Mouse (Mus musculus): ENCODE measurements at regions not wholly inside any gene's neighbourhood (a gene's known extent, or its start where the extent isn't known, plus 50 kb on each side); places are given as distances from the start of the nearest gene placed in this dataset.

DNA sequence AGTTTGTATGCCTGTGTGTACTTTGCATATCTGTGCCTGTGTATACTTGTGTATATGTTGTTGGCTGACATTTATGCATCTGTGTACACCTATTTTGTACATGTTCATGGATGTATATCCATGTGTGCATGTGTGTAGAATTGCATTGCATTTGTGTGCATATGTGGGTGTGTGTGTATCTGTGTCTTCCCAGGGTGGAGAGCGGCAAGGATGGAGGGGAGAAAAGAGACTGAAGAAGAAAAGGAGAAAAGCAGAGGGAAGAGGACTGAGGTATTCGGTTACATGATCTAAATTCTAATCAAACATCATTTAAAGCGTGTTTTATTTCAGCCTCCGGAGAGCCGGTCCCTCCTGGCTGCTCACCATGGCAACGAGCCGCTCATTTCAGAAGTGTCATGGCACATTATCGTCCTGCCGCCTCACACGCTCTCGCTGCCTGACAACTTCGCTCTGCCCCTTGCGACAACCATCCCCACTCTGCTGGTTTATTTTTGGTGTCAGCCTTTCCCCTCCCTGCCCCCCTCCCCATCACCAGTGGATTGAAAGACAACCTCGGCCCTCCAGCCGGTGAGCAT, 58.6 kb downstream of the Mrm1 start:
- no peak for TF ChIP-seq CTCF (conservative IDR thresholded peaks at IDR 0.05)
- H3K4me3 ChIP-seq = peak overlapping the region; percentile 32
- DNase-seq (ENCODE audit: low spot score in 2 of 2) = peak; percentile 49 to 77
- peak overlapping the region; percentile 84 for H3K27ac ChIP-seq

GRCm38 (mm10) chr11:84759478-84759986, 59.8 kb downstream of the Mrm1 start:
- Histone ChIP-seq H3K4me3 (no peak overlapping the region), H3K27ac (peak overlapping the region; percentile 84)
- no peak for TF ChIP-seq CTCF (conservative IDR thresholded peaks at IDR 0.05)
- peak in 1 of 2 experiments; percentile 58 for DNase-seq (ENCODE audit: low spot score in 2 of 2)

- DNase-seq (ENCODE audit: low spot score in 2 of 2) = no peak
- H3K4me3 ChIP-seq = no peak overlapping the region
- peak; percentile 53 for TF ChIP-seq CTCF (conservative IDR thresholded peaks at IDR 0.05)
- no peak overlapping the region for H3K27ac ChIP-seq
These were observed 67.3 kb downstream of the Mrm1 start for GRCm38 (mm10) chr11:84752007-84752406.

GRCm38 (mm10) chr11:84749490-84750349, 69.6 kb downstream of the Mrm1 start:
- no peak for DNase-seq (ENCODE audit: low spot score in 2 of 2)
- Histone ChIP-seq H3K4me3 (no peak overlapping the region), H3K27ac (no peak overlapping the region)
- no peak for TF ChIP-seq CTCF (conservative IDR thresholded peaks at IDR 0.05)

GRCm38 (mm10) chr11:84738769-84739589, 80.3 kb downstream of the Mrm1 start:
- no peak for TF ChIP-seq CTCF (conservative IDR thresholded peaks at IDR 0.05)
- H3K27ac ChIP-seq = no peak overlapping the region
- no peak for DNase-seq (ENCODE audit: low spot score in 2 of 2)
- no peak overlapping the region for H3K4me3 ChIP-seq

DNA sequence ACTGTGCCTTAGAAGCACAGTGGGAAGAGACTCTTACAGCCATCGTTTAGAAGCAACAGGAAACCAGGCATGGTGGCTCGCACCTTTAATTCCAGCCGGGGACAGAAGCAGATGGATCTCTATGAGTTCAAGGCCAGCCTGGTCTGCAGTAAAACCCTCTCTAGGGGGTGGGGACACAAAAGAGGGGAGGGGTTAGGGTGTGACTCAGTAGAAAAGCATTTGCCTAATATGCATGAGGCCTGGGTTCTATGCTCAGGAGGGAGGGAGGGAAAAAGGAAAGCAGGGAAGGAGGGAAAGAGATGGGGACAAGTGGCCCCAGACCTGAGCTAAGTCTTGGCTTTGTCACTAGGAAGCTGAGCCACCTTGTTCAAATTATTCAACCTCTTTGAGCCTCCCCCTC, 81.2 kb downstream of the Mrm1 start:
- Histone ChIP-seq H3K27ac (no peak overlapping the region), H3K4me3 (no peak overlapping the region)
- no peak for DNase-seq (ENCODE audit: low spot score in 2 of 2)
- no peak for TF ChIP-seq CTCF (conservative IDR thresholded peaks at IDR 0.05)

- DNase-seq (ENCODE audit: low spot score in 2 of 2) = no peak
- Histone ChIP-seq H3K4me3 (no peak overlapping the region), H3K27ac (no peak overlapping the region)
- TF ChIP-seq CTCF (conservative IDR thresholded peaks at IDR 0.05) = no peak
These were observed 87.4 kb downstream of the Mrm1 start for GRCm38 (mm10) chr11:84731890-84732289.

GRCm38 (mm10) chr11:84730218-84730617, 89.1 kb downstream of the Mrm1 start:
- DNase-seq (ENCODE audit: low spot score in 2 of 2) = no peak
- H3K4me3 ChIP-seq = no peak overlapping the region
- no peak for TF ChIP-seq CTCF (conservative IDR thresholded peaks at IDR 0.05)
- H3K27ac ChIP-seq = no peak overlapping the region

GRCm38 (mm10) chr11:84729189-84729588, 90.1 kb downstream of the Mrm1 start:
- Histone ChIP-seq H3K4me3 (no peak overlapping the region), H3K27ac (no peak overlapping the region)
- no peak for DNase-seq (ENCODE audit: low spot score in 2 of 2)
- TF ChIP-seq CTCF (conservative IDR thresholded peaks at IDR 0.05) = no peak

GRCm38 (mm10) chr11:84725936-84726613, 93.2 kb downstream of the Mrm1 start:
- Histone ChIP-seq H3K4me3 (no peak overlapping the region), H3K27ac (no peak overlapping the region)
- no peak for DNase-seq (ENCODE audit: low spot score in 2 of 2)
- no peak for TF ChIP-seq CTCF (conservative IDR thresholded peaks at IDR 0.05)

DNA sequence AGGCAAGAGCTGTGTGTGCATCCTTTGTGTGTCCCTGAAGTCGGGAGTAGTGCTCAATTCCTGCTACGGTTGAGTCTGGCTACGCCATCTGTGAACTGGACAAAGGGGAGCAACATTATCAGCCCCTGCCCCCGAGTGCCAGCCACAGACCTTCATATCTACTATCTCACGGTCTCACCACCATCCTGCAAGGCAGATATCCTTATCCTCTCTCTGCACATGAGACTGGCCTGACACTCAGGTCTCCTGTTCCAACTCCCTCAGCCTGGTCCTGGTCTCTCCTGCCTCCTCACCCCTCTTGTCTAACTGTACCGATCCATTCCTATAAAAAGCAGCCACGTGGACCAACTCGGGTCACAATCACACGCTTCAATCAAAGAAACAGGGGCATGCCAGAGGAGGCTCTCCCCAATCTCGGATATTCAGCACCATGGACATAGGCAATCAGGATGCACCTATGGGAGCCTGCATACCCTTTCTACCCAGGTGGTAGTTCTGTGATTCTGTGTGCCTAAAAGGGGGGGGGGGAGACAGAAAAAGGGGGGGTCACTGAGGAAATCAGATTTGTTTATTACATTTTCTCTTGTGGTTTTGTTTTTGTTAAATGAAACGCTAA, 94.0 kb downstream of the Mrm1 start:
- Histone ChIP-seq H3K27ac (no peak overlapping the region), H3K4me3 (no peak overlapping the region)
- DNase-seq (ENCODE audit: low spot score in 2 of 2) = no peak
- TF ChIP-seq CTCF (conservative IDR thresholded peaks at IDR 0.05) = no peak

DNA sequence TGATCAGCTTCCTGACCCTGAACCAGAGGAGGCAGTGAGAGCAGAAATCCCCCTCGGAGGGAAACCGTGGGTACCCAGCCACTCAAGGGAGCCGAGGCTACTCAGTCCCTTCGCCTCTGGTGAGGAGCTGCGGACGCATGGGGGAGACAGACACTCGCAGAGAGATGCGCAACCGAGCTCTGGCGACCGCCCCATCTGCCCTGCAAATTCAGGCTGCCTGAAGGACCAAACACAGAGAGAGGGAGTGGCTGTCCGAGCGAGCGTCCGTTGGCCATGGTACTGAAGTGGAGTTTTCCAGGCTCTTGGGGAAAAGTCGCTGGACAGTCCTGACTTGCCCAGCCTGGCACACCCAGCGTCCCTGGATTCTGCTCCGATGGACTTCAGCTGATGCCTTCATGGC, 95.2 kb downstream of the Mrm1 start:
- peak; percentile 67 for TF ChIP-seq CTCF (conservative IDR thresholded peaks at IDR 0.05)
- H3K4me3 ChIP-seq = no peak overlapping the region
- DNase-seq (ENCODE audit: low spot score in 2 of 2) = peak; percentile 20 to 28
- no peak overlapping the region for H3K27ac ChIP-seq

All from layer of hippocampus, adult 2 months (tissue).